Mouse (Mus musculus) urinary bladder, postnatal 10 days (tissue): ENCODE results near the gene Bhlhe40.
A peak's percentile ranks its signal among the peaks of the same experiment; 100 is the strongest.

Source experiments
- DNase-seq: peaks from one replicate; pipeline ENCODE4 v3.0.0; 2022; ENCODE audit warnings: low spot score

The Bhlhe40 gene

GRCm38 (mm10) chr6:108660206-108660877 is at the start of gene Bhlhe40:
Bhlhe40 (plus strand) TSS chr6:108660629.
- peak; percentile 70 for DNase-seq

DNA sequence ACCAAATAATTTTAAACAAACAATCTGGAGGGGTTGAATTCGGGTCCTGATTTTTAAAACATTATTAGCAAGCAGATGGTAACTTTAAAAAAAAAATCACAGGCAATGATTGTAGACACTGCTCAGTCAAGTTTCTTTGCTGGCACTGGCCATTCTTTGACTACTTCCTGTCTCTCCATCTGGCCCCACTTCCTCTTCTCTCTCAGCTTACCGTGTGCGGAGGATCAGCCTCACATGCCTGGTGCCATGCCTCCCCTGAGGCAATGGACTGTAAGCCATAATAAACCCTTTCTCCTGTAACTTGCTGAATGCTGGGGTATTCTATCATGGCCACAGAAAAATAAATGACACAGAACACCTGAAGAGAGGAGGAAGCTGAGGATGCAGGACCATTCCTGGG is 48.8 kb upstream of the Bhlhe40 start:
- no peak for DNase-seq

- no peak for DNase-seq
Observed at GRCm38 (mm10) chr6:108618025-108618424, 42.4 kb upstream of the Bhlhe40 start.

- no peak for DNase-seq
Observed at GRCm38 (mm10) chr6:108623028-108623565, 37.3 kb upstream of the Bhlhe40 start.

- no peak for DNase-seq
Observed at GRCm38 (mm10) chr6:108624915-108625314, 35.5 kb upstream of the Bhlhe40 start.

DNA sequence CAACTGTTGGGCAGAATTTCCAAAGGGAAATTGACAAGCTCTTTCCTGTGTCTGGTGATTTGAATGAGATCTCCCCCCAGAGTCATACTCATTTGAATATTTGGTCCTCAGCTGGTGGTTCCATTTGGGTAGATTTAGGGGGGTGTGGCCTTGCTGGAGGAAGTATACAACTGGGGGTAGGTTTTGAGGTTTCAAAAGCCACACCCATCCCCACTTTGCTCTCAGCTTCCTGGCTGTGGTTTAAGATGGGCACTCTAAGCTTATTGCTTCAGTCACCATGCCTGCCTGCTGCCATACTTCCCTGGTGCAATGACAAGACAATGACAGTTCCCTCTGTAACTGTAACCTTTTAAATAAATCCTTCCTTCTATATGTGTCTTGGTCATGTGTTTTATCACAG is 29.7 kb upstream of the Bhlhe40 start:
- DNase-seq: no peak

DNA sequence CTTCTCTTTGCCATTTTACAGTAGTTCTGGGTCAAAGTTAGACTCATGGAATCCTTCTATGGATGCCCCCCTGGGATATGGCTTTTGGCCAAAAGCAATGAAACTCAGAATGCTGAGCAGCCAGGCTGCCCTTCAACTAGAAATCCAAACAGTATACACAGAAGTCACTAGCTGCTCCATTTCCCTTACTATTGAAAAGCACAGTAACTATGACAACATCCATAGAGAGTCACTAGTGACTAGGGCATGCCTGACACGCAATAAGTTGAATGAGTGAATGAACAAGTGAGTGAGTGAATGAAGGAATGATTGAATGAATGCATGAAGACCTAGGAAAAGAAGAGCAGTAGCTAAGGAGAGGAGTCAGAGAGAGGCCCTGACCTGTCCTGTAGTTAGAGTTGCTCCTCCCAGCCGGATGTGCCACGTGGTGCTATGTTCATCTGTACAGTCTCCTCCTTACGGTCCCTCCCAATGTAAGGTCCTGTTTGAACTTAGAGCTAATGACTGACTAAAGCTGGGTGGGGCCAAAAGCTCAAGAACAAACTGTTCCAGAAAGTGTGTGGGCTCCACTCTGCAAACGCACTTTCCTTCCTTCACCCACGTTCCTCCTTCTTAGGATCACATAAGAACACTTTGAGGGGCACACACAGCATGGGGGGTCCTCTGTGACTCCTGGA is 22.1 kb upstream of the Bhlhe40 start:
- DNase-seq: no peak

- DNase-seq: no peak
Observed at GRCm38 (mm10) chr6:108642020-108642419, 18.4 kb upstream of the Bhlhe40 start.

GRCm38 (mm10) chr6:108643035-108643434 is 17.4 kb upstream of the Bhlhe40 start:
- DNase-seq: no peak

- no peak for DNase-seq
Observed at GRCm38 (mm10) chr6:108644311-108644710, 16.1 kb upstream of the Bhlhe40 start.

- no peak for DNase-seq
Observed at GRCm38 (mm10) chr6:108647094-108647493, 13.3 kb upstream of the Bhlhe40 start.

DNA sequence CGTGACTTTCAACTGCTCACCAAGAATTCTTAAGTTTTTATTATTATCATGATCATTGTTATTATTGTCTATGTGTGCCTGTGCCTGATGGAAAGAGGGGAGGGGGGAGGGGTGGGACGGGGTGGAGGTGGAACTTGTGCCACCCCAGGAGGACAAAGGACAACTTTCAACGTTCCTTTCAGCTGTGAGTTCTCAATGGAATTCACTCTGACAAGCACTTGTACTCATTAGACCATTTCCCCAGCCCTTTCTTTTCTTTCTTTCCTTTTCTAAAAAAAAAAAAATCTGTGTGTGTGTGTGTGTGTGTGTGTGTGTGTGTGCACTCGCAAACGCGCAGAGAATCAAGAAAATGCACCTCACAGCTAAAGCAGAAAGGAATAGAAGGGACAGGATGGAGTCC is 12.4 kb upstream of the Bhlhe40 start:
- DNase-seq: no peak

GRCm38 (mm10) chr6:108655861-108656260 is 4.6 kb upstream of the Bhlhe40 start:
- DNase-seq: no peak

GRCm38 (mm10) chr6:108658051-108658415 is 2.4 kb upstream of the Bhlhe40 start:
- DNase-seq: no peak

GRCm38 (mm10) chr6:108658416-108659201 is 1.8 kb upstream of the Bhlhe40 start:
- no peak for DNase-seq

DNA sequence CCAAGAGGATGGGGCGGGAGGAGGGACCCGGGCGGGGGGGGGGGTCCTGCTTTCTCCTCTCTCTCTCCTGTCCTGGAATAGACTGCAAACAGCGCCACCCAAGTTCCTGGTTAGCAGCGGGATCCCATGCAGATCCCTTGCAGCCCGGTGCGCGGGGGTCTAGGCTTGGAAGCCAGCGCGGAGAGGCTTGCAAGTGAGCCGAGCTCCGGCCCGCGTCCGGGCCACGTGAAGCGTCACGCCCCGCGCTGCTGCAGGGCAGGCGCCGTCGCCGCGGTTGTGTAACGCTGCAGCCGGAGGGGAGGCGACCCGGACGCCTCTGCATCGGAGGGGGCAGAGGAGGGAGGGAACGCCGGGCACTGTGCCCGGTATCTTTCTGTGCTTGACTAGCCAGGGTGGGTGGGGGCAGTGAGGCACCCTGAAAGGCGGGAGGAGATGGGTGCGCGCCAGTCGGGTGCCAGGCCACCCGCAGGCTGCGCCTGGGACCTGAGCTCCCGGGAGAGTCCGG is 1.2 kb upstream of the Bhlhe40 start:
- DNase-seq: peak; percentile 75

- DNase-seq: peak; percentile 65
Observed at GRCm38 (mm10) chr6:108659726-108660205, 663 bp upstream of the Bhlhe40 start.

- no peak for DNase-seq
Observed at GRCm38 (mm10) chr6:108660878-108661389, 505 bp downstream of the Bhlhe40 start.

DNA sequence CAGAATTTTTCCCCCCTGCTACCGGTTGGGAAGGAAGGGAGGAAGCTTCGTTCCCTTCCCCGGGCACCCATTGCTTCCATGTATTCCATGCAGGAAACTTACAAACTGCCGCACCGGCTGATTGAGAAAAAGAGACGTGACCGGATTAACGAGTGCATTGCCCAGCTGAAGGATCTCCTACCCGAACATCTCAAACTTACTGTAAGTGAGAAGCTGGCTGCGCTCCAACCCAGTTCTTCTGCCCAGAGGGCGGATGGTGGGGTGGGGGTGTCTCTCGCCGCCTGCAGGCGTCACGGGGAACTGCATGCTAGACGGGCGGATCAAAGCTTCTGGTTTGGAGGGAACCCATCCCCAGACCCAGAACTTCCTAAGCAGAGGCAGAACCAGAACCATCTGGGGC is 983 bp downstream of the Bhlhe40 start:
- DNase-seq: peak; percentile 80

- DNase-seq: no peak
Observed at GRCm38 (mm10) chr6:108661890-108662289, 1.5 kb downstream of the Bhlhe40 start.

DNA sequence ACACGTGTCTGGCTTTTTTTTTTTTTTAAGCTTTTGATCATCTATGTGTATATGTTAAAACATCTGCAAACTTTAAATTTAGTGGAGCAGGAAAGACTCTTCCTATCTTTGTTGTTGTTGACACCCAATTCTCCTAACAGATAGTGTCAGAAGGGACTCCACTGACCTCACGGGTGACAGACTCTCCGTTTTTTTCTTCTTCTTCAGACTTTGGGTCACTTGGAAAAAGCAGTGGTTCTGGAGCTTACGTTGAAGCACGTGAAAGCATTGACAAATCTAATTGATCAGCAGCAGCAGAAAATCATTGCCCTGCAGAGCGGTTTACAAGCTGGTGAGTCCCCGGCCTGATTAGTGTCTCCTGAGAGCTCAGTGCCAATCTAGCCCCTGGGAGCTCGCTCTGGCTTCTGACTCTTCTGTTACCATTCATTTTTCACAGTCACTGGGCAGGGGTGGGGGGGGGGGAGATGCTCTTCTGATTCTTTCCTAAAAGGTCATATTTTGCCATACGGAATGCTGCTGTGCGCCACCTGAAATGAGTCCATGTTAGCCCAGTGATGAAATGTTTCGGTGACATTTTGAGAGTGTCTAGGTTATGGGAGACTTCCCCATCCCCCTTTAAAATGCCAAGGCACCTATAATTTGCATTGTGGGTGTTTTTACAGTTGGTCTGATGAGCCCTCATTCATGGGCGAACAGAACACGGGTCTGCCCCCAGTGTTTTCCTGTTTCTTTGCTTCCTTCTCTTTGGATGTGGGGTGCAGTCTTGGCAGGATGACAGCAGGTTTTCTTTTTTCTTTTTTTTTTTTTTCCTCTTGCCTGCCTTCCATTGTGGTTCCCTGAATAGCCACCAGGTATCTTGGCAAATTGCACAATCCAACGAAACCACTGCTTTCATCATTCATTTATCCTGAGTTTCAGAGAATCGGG is 2.1 kb downstream of the Bhlhe40 start:
- no peak for DNase-seq
